Mouse (Mus musculus) frontal cortex, postnatal 36 days (tissue): Measurements from ENCODE around the gene Sec14l4.
"Not testable (repeated sequence)": the region's sequence is repeated elsewhere in the genome, so short reads cannot be mapped to it uniquely, and the experiment has no call there.

ENCODE experiments used
- DNase-seq, 2 experiments: peaks; one replicate each; pipeline ENCODE4 v3.0.0; 2022; ENCODE audit warnings: low spot score in 2 of 2

Gene Sec14l4

DNA sequence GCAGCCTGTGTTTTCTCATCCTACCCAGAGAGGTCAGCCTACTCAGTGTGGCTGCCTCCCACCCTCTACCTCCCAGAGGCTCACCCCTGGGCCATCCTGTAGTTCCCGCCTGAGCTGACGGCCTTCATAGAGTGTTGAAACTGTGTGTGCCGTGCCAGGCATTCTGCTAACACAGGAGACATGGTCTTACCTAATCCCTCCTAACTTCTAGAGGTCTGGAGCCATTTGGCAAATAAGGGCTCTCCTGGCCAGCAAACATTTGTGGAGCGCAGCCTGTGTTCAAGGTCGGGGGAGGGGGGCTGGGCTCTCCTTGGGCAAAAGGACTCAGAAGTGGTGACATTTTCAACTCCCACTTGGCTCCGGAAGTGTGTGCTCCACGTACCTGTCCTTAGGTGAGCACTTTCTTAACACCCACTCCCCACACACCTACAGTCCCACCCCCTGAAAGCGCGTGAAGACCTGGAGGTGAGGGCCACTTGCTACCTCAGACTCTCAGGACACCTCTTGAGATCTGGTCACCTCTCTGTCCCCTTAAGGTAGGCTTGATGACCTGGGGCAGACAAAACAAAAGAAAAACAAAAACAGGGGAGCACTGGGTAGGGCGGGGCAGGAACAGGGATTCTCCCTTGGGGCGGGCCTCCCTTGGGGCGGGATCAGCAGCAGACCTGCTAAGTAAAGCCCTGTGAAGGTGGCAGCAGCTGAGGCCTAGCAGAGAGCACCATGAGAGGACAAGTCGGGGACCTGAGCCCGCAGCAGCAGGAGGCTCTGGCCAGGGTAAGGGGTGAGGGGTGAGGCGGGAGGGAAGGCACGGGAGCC lies at the start of gene Sec14l4:
Gene Sec14l4 (plus strand): TSS at position 337 of the 816 bp plus-strand sequence.
- DNase-seq, result no peak

DNA sequence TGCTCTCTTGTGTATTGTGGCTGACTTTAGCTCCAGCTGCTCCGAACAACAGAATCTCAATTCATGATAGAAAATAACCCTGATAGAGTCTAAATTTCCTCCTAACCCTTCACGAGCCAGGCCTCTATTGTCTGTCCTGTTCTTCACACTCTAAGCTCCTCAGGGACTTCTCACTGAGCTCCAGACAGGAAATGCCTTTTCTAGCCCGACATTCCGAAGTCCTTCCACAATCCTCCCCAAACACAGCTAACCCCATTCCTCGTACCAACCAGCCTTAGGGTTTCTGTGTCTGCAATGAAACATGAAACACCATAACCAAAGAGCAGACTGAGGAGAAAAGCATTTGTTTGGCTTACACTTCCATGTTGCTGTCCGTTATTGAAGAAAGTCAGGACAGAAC lies 49.7 kb upstream of the Sec14l4 start:
- no peak for DNase-seq

GRCm38 (mm10) chr11:3982275-3983209 lies 48.7 kb upstream of the Sec14l4 start:
- no peak for DNase-seq

GRCm38 (mm10) chr11:3983291-3983862 lies 47.9 kb upstream of the Sec14l4 start, which contains the start of gene Gal3st1:
Gene Gal3st1 (plus strand): TSS chr11:3983636.
- peak in 1 of 2 experiments; percentile 33 for DNase-seq

DNA sequence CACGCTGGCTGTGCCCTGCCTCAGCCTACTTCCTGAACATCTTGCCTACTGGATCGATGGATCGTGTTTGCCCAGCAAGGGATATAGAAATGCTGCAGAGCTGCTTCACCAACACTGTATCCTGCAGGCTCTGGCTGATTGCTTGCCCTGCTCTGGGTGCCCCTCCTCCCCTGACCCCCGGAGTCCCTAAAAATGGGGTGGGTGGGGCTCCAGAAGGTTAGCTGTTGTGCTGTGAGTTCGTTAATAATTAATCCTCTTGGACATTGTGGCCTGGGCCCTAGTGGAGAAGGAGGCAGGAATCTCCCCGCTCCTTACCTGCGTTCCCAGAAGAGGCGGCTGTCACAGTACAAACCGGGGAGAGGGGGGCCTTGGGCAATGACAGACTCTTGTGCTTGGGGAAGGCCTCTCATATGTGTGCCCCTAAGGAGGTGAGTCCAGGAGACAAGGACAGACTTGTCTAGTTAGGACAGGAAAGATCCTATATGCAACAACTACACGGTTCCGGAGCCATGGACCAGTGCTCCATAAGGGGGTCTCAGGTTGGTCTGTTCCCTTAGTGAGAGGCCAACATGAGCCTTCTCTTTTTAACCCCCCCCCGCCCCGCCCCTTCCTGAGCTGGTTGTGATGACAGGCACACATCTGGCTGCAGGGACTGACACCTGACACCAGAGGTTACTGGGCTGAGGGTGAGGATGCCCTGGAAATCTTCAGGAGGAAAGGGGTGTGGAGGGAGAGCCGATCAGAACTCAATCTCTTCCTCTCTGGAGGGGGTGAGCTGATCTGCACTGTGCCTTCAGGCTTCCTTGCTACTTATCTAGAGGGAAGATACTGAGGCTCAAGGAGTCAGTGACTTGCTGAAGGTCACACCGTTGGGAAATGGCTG lies 47.2 kb upstream of the Sec14l4 start:
- no peak for DNase-seq

- no peak for DNase-seq
Measured at GRCm38 (mm10) chr11:3989748-3990147, 41.5 kb upstream of the Sec14l4 start.

DNA sequence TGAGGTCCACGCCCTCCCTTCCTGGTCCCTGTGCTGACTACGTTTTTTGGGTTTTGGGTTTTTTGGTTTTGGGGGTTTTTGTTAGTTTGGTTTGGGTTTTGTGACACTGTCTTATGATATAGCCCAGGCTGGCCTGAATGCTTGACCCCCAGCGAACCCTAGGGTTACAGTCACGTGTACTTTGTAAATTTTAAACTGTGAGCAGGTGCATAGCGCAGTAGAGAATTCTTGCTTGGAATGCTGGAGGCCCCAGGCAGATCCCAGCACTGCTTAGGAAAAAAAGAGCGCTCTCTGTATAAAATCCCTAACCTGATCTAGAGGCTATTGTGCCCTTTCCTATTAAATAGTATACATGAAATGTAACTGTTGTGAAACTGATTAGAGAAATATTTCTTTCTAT lies 38.1 kb upstream of the Sec14l4 start:
- DNase-seq, result no peak

- no peak for DNase-seq
Measured at GRCm38 (mm10) chr11:3993914-3994313, 37.3 kb upstream of the Sec14l4 start.

GRCm38 (mm10) chr11:3995511-3995910 lies 35.8 kb upstream of the Sec14l4 start:
- no peak for DNase-seq

- DNase-seq, result no peak
Measured at GRCm38 (mm10) chr11:3996840-3997239, 34.4 kb upstream of the Sec14l4 start.

GRCm38 (mm10) chr11:3997978-3998720 lies 33.1 kb upstream of the Sec14l4 start:
- no peak for DNase-seq

GRCm38 (mm10) chr11:3999547-3999946 lies 31.7 kb upstream of the Sec14l4 start:
- DNase-seq, result no peak

GRCm38 (mm10) chr11:4001603-4002002 lies 29.7 kb upstream of the Sec14l4 start:
- DNase-seq, result peak; percentile 79 to 82

- DNase-seq, result no peak
Measured at GRCm38 (mm10) chr11:4005220-4005805, 25.9 kb upstream of the Sec14l4 start.

- DNase-seq, result no peak
Measured at GRCm38 (mm10) chr11:4006462-4006861, 24.8 kb upstream of the Sec14l4 start.

DNA sequence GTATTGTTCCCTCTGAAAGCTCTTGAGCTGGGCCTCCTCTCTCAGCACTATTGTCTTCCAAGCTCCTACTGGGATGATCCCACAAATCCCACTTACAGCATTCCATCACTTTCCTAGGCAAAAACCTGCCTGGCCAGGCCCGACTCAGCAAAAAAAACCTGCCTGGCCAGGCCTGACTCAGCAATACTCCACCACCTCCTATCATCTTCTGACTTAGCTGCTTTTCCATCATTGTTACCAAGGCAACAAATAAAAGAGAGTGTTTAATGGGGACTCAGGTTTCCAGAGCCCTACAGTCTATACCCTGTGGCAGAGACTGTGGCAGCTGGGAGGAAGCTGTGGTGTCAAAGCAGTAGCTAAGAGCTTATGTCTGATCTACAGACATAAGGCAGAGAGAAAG lies 18.6 kb upstream of the Sec14l4 start:
- DNase-seq, result no peak

DNA sequence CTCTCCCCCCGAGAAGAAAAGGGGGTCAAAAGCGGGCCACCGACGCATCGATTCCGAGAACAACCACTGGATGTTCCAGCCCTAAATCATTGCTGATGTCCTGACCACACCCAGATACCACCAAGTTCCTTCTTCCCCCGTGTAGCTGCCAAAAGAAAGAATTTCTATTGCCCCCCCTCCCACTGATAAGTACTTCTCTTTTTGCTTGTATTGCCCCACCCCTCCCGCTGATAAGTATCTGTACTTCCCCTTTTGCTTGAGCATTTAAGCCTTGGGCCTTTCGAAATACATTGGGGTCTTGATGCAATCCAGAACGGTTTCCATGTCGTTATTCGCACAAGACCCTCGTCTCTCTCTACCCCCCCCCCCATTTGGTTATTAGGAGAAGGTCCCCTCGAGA lies 15.5 kb upstream of the Sec14l4 start:
- not testable (repeated sequence) for DNase-seq

GRCm38 (mm10) chr11:4022111-4022510 lies 9.2 kb upstream of the Sec14l4 start:
- not testable (repeated sequence) for DNase-seq

DNA sequence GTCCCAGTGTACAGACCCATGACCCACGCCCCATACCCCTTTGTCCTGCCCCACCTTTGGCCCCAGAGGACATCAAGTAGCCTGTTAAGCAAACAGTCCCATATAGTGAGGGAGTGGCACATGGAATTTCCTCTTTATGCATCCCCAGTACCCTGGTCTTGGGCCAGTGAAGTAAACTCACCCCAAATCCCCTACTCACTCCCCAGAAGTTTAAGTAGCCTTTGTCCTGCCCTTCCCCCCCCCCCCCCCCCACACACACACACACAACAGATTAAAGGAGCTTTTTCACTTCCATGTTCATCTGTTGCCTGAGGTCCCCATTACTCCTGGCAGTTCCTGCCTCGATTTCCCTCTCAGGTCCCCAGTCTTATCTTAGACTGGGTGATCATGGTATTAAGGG lies 7.9 kb upstream of the Sec14l4 start:
- no peak for DNase-seq

GRCm38 (mm10) chr11:4027066-4027465 lies 4.2 kb upstream of the Sec14l4 start:
- no peak for DNase-seq
